Mouse (Mus musculus) adipocyte (in vitro differentiated cells): Measurements from ENCODE around the gene Chchd10.
A peak's percentile ranks its signal among the peaks of the same experiment; 100 is the strongest.
"Not testable (repeated sequence)": the region's sequence is repeated elsewhere in the genome, so short reads cannot be mapped to it uniquely, and the experiment has no call there.

Source experiments
- DNase-seq: peaks from one replicate; pipeline ENCODE4 v3.0.0-alpha.2; 2016; ENCODE audit warnings: low spot score

The Chchd10 gene

GRCm38 (mm10) chr10:75932891-75933290 is at the start of gene Chchd10:
Gene Chchd10, plus strand, starts transcription at chr10:75933130.
- no peak for DNase-seq

- DNase-seq: peak; percentile 74
Observed at GRCm38 (mm10) chr10:75883232-75883552, 49.7 kb upstream of the Chchd10 start.

- DNase-seq: no peak
Observed at GRCm38 (mm10) chr10:75884742-75885141, 48.2 kb upstream of the Chchd10 start.

GRCm38 (mm10) chr10:75887504-75887903 is 45.4 kb upstream of the Chchd10 start:
- DNase-seq: not testable (repeated sequence)

GRCm38 (mm10) chr10:75889406-75890153 is 43.4 kb upstream of the Chchd10 start:
- DNase-seq: peak; percentile 31

- no peak for DNase-seq
Observed at GRCm38 (mm10) chr10:75893089-75893750, 39.7 kb upstream of the Chchd10 start, which contains the start of gene Derl3. Gene Derl3, plus strand, starts transcription at chr10:75893413.

- DNase-seq: no peak
Observed at GRCm38 (mm10) chr10:75894601-75895000, 38.3 kb upstream of the Chchd10 start.

GRCm38 (mm10) chr10:75895730-75896129 is 37.2 kb upstream of the Chchd10 start:
- DNase-seq: no peak

GRCm38 (mm10) chr10:75896208-75896607 is 36.7 kb upstream of the Chchd10 start:
- no peak for DNase-seq

GRCm38 (mm10) chr10:75897373-75897772 is 35.6 kb upstream of the Chchd10 start:
- DNase-seq: peak; percentile 75

GRCm38 (mm10) chr10:75898039-75898564 is 34.8 kb upstream of the Chchd10 start:
- peak; percentile 60 for DNase-seq

- DNase-seq: peak; percentile 96
Observed at GRCm38 (mm10) chr10:75898846-75899245, 34.1 kb upstream of the Chchd10 start.

- no peak for DNase-seq
Observed at GRCm38 (mm10) chr10:75904391-75904790, 28.5 kb upstream of the Chchd10 start.

GRCm38 (mm10) chr10:75906882-75907281 is 26.0 kb upstream of the Chchd10 start:
- DNase-seq: no peak

GRCm38 (mm10) chr10:75910698-75911097 is 22.2 kb upstream of the Chchd10 start:
- no peak for DNase-seq

GRCm38 (mm10) chr10:75913013-75913589 is 19.8 kb upstream of the Chchd10 start:
- no peak for DNase-seq

GRCm38 (mm10) chr10:75915557-75915956 is 17.4 kb upstream of the Chchd10 start:
- no peak for DNase-seq

GRCm38 (mm10) chr10:75916840-75917239 is 16.1 kb upstream of the Chchd10 start:
- DNase-seq: peak; percentile 28

- no peak for DNase-seq
Observed at GRCm38 (mm10) chr10:75919026-75919425, 13.9 kb upstream of the Chchd10 start.

GRCm38 (mm10) chr10:75921026-75921725 is 11.8 kb upstream of the Chchd10 start, which contains the start of gene Smarcb1:
Gene Smarcb1, minus strand, starts transcription at chr10:75921617.
- DNase-seq: peak; percentile 94

- peak; percentile 73 for DNase-seq
Observed at GRCm38 (mm10) chr10:75921726-75922560, 11.0 kb upstream of the Chchd10 start.
